Mouse (Mus musculus) mature B cell (primary cell): ENCODE data around the gene Krtap1-4.

Experiments
- in situ Hi-C: fragments of 300-500 bp; cut with MboI; formaldehyde crosslinking; loops from 2 replicates; pipeline ENCODE4 v1.14.3; 2019

The Krtap1-4 gene

GRCm38 (mm10) chr11:99550765-99551164 lies 32.7 kb downstream of the Krtap1-4 start, which contains the start of gene Krtap3-3:
Gene Krtap3-3 (minus strand): TSS chr11:99550865.
- in situ Hi-C loops, result no loop called here

GRCm38 (mm10) chr11:99547892-99548291 lies 35.6 kb downstream of the Krtap1-4 start:
- in situ Hi-C loops, result no loop called here

GRCm38 (mm10) chr11:99539721-99540120 lies 43.7 kb downstream of the Krtap1-4 start:
- in situ Hi-C loops, result no loop called here
